ENCODE assay signal across 22 mouse cellular contexts in genomic region chr16:94208826-94209225, GRCm38 (mm10).
DNase-seq lines count a peak whose midpoint lies in the region; TF ChIP-seq lines count a peak whose summit lies in the region.
"Had no signal": no experiment of that assay in that cellular context is flagged by ENCODE, and none has a peak within 500 bp of the region (broad histone marks: within the 10 kb centered on the region; RNA-seq: fewer than 3 reads in every experiment).

No protein-coding gene starts in this region.

- H3K27ac ChIP-seq in gastrocnemius, adult 2 months = peak overlapping the region; percentile 44
- H3K27ac ChIP-seq: embryonic facial prominence, embryonic 15.5 days; hindbrain, embryonic 12.5 days; limb, embryonic 10.5 days; midbrain, embryonic 12.5 days; neural tube, embryonic 13.5 days had no signal

- TF ChIP-seq CTCF in gastrocnemius, adult 2 months (IDR thresholded peaks at IDR 0.05) = no peak

- no peak for DNase-seq in gastrocnemius, adult 2 months
- no peak for DNase-seq in gastrocnemius, postnatal 4 days (ENCODE audit: low spot score in 2 of 2)
- DNase-seq in left cerebral cortex, postnatal 25 days (ENCODE audit: low spot score in 2 of 2) = peak; percentile 40 to 76
- DNase-seq in left cerebral cortex, postnatal 4 days = no peak
- peak; percentile 28 for DNase-seq in Muller cell, postnatal 12 days (ENCODE audit: inconsistent ontology term)
- peak; percentile 42 to 48 for DNase-seq in left cerebral cortex, postnatal 36 days (ENCODE audit: low spot score in 2 of 2)
- DNase-seq in ovary, postnatal 36 days (ENCODE audit: low spot score) = no peak
- no peak for DNase-seq in adrenal gland, adult (ENCODE audit: inconsistent age in 2 of 2, low spot score in 1 of 2)
- DNase-seq: adrenal gland, postnatal 10 days; B cell, adult 2 months; cerebellum, adult 11-12 months; cerebellum, postnatal 14 days; gastrocnemius, postnatal 36 days; kidney, adult 2 months; kidney, postnatal 14 days; liver, postnatal 0 days; lung, postnatal 10 days had no signal

- intact Hi-C loops in gastrocnemius, adult 2 months (cut with DNase I) = no loop called here
- intact Hi-C loops in left cerebral cortex, postnatal 25 days (cut with DNase I) = loop anchor here (5.0 kb wide), 2 partner anchors 43 to 103 kb away; partner anchors contain the start of gene Hlcs
- intact Hi-C loops in left cerebral cortex, postnatal 4 days (cut with DNase I) = no loop called here
- intact Hi-C loops in left cerebral cortex, postnatal 36 days (cut with DNase I) = no loop called here

- H3K4me3 ChIP-seq in gastrocnemius, adult 2 months = no peak overlapping the region
- H3K4me3 ChIP-seq: embryonic facial prominence, embryonic 15.5 days; hindbrain, embryonic 12.5 days; limb, embryonic 10.5 days; midbrain, embryonic 12.5 days; neural tube, embryonic 13.5 days had no signal

Comparison
In these comparisons a context has a peak if more than half of its experiments do, and no peak if none do; other contexts are left out.
1. DNase-seq: peak in left cerebral cortex, postnatal 25 days (2 of 2), Muller cell, postnatal 12 days (single experiment) and left cerebral cortex, postnatal 36 days (2 of 2); none in gastrocnemius, adult 2 months (single experiment), gastrocnemius, postnatal 4 days (0 of 2), left cerebral cortex, postnatal 4 days (single experiment), ovary, postnatal 36 days (single experiment) and adrenal gland, adult (0 of 2).